Mouse (Mus musculus): ENCODE results near the gene Insyn1. TPM values are rescaled to one million over a fixed set of nuclear protein-coding genes. Genes with fewer than 3 reads are reported as not detected.
A peak's percentile ranks its signal among the peaks of the same experiment; 100 is the strongest.

The Insyn1 gene
- polyA plus RNA-seq, 1 experiment from 2014 or later: 5.5 TPM

DNA sequence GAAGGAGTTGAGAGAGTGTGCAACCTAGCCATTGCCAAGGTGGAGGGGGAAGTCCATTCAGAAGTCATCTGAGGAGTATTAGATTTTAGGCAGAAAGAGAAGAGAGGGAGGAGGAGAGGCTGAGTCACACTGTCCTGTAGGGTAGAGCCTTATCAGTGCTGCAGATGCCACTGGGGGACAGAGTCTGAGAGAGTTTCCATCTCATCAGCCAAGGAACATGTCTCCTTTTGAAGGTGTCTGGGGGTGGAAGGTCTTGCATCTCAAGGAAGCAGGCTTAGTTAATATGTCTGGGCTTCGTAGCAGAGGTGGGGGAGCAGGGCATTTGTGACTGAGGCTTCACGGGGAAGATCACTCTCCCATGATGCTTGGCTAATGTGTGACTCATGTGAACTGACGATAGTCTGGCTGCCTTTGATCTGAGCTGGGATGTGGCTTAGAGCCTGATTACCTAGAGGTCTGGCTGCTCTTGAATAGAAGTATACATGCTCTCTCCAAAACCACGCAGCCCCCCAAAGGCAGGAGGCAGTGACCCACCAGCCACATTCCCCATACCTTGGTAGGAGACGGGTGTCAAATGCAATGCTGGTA is 34.5 kb upstream of the Insyn1 start:
- WGBS: 69% methylated on average over 5 of the region's 5 CpGs
- no peak for ATAC-seq (ENCODE audit: insufficient number of reproducible peaks, insufficient read depth, low FRiP score, low TSS enrichment, low read depth)

GRCm38 (mm10) chr9:58454886-58455285 is 33.5 kb upstream of the Insyn1 start:
- Histone ChIP-seq H3K27me3 (peaks cover 5% of the 10 kb centered on the region; the same call in 1 of the 2 replicates), H3K4me2 (no peak overlapping the region), H3K9ac (replicated peaks) (no peak overlapping the region), H3K4me1 (replicated peaks) (peaks cover 17% of the 10 kb centered on the region), H3K4me3 (replicated peaks) (no peak overlapping the region), H3K36me3 (no peaks in the 10 kb centered on the region), H3K9me3 (no peaks in the 10 kb centered on the region), H3K27ac (no peak overlapping the region)
- no peak for ATAC-seq (ENCODE audit: insufficient number of reproducible peaks, insufficient read depth, low FRiP score, low TSS enrichment, low read depth)
- 33% methylated on average over 3 of the region's 3 CpGs for WGBS

More for the DNA sequence above, 34.5 kb upstream of the Insyn1 start:
- Histone ChIP-seq H3K4me1 (replicated peaks) (peaks cover 17% of the 10 kb centered on the region), H3K27ac (no peak overlapping the region), H3K36me3 (no peaks in the 10 kb centered on the region), H3K9ac (replicated peaks) (no peak overlapping the region), H3K27me3 (peaks cover 5% of the 10 kb centered on the region; the same call in 1 of the 2 replicates), H3K4me2 (no peak overlapping the region), H3K9me3 (no peaks in the 10 kb centered on the region), H3K4me3 (replicated peaks) (no peak overlapping the region)

DNA sequence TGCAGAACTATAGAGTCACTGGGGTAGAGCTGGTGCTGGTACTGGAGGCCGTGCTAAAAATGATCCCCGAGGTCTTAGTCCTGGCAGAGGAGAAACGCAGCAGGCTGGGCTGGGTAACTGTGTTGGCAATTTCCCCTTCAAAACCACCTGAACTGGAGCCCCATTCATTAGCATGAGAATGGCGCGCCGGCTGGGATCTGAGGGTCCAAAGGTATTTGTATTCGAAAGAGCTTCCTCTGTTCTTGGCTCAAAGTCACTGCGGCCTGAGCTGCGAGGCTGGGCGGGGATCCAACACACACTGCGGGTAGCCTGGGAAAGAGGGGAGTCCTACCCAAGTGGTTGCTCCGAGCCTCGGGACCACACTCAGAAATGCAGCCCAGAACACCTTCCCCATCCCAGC is 32.6 kb upstream of the Insyn1 start:
- WGBS: 22% methylated on average over 13 of the region's 13 CpGs
- no peak for ATAC-seq (ENCODE audit: insufficient number of reproducible peaks, insufficient read depth, low FRiP score, low TSS enrichment, low read depth)

GRCm38 (mm10) chr9:58457481-58457955 is 30.9 kb upstream of the Insyn1 start:
- Histone ChIP-seq H3K4me3 (replicated peaks) (no peak overlapping the region), H3K36me3 (no peaks in the 10 kb centered on the region), H3K27ac (peak overlapping the region; percentile 24; the same call in 1 of the 2 replicates), H3K27me3 (peaks cover 5% of the 10 kb centered on the region; the same call in 1 of the 2 replicates), H3K9me3 (no peaks in the 10 kb centered on the region), H3K9ac (replicated peaks) (no peak overlapping the region), H3K4me1 (replicated peaks) (peaks cover 17% of the 10 kb centered on the region), H3K4me2 (no peak overlapping the region)
- whole genome bisulfite sequencing: 54% methylated on average over 7 of the region's 7 CpGs
- ATAC-seq (ENCODE audit: insufficient number of reproducible peaks, insufficient read depth, low FRiP score, low TSS enrichment, low read depth): no peak

More for the DNA sequence above, 32.6 kb upstream of the Insyn1 start:
- no peaks in the 10 kb centered on the region for H3K9me3 ChIP-seq
- H3K36me3 ChIP-seq: no peaks in the 10 kb centered on the region
- H3K4me1 ChIP-seq (replicated peaks): peaks cover 17% of the 10 kb centered on the region
- no peak overlapping the region for H3K27ac ChIP-seq
- H3K9ac ChIP-seq (replicated peaks): no peak overlapping the region
- H3K27me3 ChIP-seq: peaks cover 5% of the 10 kb centered on the region; the same call in 1 of the 2 replicates
- H3K4me3 ChIP-seq (replicated peaks): no peak overlapping the region
- no peak overlapping the region for H3K4me2 ChIP-seq

DNA sequence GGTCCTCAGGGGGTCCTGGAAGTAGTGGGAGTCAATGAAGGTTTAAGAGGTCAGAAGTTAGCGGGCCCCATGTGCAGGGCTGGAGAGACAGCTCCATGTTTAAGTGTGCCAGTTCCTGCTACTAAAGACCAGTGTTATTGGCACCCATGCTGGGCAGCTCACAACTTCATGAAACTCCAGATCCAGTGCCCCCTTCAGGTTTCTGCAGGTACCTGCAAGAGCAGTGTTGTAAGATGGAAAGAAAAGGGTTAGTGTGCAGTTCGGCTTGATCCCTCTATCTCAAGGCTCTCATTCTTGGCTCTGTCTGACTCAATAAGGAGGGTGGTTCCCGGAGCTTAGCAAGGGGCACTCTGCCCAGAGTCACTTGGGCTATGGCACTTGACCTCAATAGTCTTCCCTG is 30.1 kb upstream of the Insyn1 start:
- no peak overlapping the region for H3K27ac ChIP-seq
- H3K4me3 ChIP-seq (replicated peaks): no peak overlapping the region
- H3K4me1 ChIP-seq (replicated peaks): peaks cover 17% of the 10 kb centered on the region
- H3K9ac ChIP-seq (replicated peaks): no peak overlapping the region
- no peaks in the 10 kb centered on the region for H3K9me3 ChIP-seq
- ATAC-seq (ENCODE audit: insufficient number of reproducible peaks, insufficient read depth, low FRiP score, low TSS enrichment, low read depth): no peak
- no peaks in the 10 kb centered on the region for H3K36me3 ChIP-seq
- H3K4me2 ChIP-seq: no peak overlapping the region
- 84% methylated on average over 3 of the region's 3 CpGs for WGBS
- peaks cover 5% of the 10 kb centered on the region; the same call in 1 of the 2 replicates for H3K27me3 ChIP-seq

GRCm38 (mm10) chr9:58458856-58459553 is 29.4 kb upstream of the Insyn1 start:
- H3K36me3 ChIP-seq: no peaks in the 10 kb centered on the region
- H3K27me3 ChIP-seq: peaks cover 3% of the 10 kb centered on the region; the same call in 1 of the 2 replicates
- H3K4me3 ChIP-seq (replicated peaks): no peak overlapping the region
- no peak overlapping the region for H3K4me2 ChIP-seq
- no peak overlapping the region for H3K27ac ChIP-seq
- no peaks in the 10 kb centered on the region for H3K9me3 ChIP-seq
- 79% methylated on average over 6 of the region's 6 CpGs for WGBS
- no peak overlapping the region for H3K9ac ChIP-seq (replicated peaks)
- no peak for ATAC-seq (ENCODE audit: insufficient number of reproducible peaks, insufficient read depth, low FRiP score, low TSS enrichment, low read depth)
- peaks cover 17% of the 10 kb centered on the region for H3K4me1 ChIP-seq (replicated peaks)

DNA sequence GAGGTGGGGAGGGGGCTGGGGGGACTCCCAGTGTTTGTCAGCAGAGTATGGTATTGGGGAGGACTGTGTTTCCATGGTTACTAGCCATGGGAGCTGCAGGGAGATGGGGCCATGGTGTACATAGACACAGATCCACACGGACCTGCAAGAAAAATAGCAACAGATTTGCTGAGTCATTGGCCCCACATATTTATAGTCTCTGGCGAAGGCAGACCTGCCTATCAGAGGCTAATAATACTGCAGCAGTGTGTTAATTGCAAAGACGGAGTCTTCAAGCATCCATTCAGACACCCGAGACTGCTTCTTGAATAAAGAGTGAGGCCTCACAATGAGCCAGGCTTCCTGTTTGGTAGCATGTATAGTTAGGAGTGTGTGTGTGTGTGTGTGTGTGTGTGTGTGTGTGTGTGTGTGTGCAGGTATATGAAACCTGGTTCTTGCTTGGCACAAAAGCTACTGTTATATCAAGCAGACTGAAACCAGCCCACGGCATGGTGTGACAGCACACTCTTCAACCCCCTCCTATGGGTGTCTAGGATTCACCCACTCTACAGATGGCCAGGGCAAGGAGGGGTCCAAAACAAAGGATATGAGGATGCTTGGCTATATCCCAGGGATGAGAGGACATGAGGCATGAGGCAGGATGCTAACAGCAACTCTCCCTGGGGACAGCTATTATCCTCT is 20.9 kb upstream of the Insyn1 start:
- Histone ChIP-seq H3K9me3 (no peaks in the 10 kb centered on the region), H3K27ac (no peak overlapping the region), H3K27me3 (peaks cover 5% of the 10 kb centered on the region; the same call in 1 of the 2 replicates), H3K4me2 (no peak overlapping the region), H3K9ac (replicated peaks) (no peak overlapping the region), H3K36me3 (no peaks in the 10 kb centered on the region), H3K4me1 (replicated peaks) (peaks cover 8% of the 10 kb centered on the region), H3K4me3 (replicated peaks) (no peak overlapping the region)
- WGBS: 55% methylated on average over 5 of the region's 5 CpGs
- no peak for ATAC-seq (ENCODE audit: insufficient number of reproducible peaks, insufficient read depth, low FRiP score, low TSS enrichment, low read depth)

GRCm38 (mm10) chr9:58470466-58470865 is 17.9 kb upstream of the Insyn1 start:
- Histone ChIP-seq H3K27ac (0 out of 2 replicates have a peak overlapping the region, but pooled peaks have one; percentile 23), H3K9me3 (no peaks in the 10 kb centered on the region), H3K4me3 (replicated peaks) (no peak overlapping the region), H3K36me3 (no peaks in the 10 kb centered on the region), H3K4me1 (replicated peaks) (peaks cover 20% of the 10 kb centered on the region), H3K27me3 (peaks cover 5% of the 10 kb centered on the region; the same call in 1 of the 2 replicates), H3K4me2 (peak overlapping the region; percentile 15; the same call in 1 of the 2 replicates), H3K9ac (replicated peaks) (no peak overlapping the region)
- 41% methylated on average over 6 of the region's 6 CpGs for WGBS
- no peak for ATAC-seq (ENCODE audit: insufficient number of reproducible peaks, insufficient read depth, low FRiP score, low TSS enrichment, low read depth)

GRCm38 (mm10) chr9:58473211-58473815 is 15.1 kb upstream of the Insyn1 start:
- 68% methylated on average over 8 of the region's 8 CpGs for WGBS
- peaks cover 10% of the 10 kb centered on the region; the same call in 1 of the 2 replicates for H3K27me3 ChIP-seq
- no peak overlapping the region for H3K4me2 ChIP-seq
- H3K9me3 ChIP-seq: no peaks in the 10 kb centered on the region
- 0 out of 2 replicates have a peak overlapping the region, but pooled peaks have one; percentile 30 for H3K27ac ChIP-seq
- no peaks in the 10 kb centered on the region for H3K36me3 ChIP-seq
- no peak overlapping the region for H3K4me3 ChIP-seq (replicated peaks)
- ATAC-seq (ENCODE audit: insufficient number of reproducible peaks, insufficient read depth, low FRiP score, low TSS enrichment, low read depth): no peak
- H3K9ac ChIP-seq (replicated peaks): no peak overlapping the region
- peaks cover 22% of the 10 kb centered on the region for H3K4me1 ChIP-seq (replicated peaks)

DNA sequence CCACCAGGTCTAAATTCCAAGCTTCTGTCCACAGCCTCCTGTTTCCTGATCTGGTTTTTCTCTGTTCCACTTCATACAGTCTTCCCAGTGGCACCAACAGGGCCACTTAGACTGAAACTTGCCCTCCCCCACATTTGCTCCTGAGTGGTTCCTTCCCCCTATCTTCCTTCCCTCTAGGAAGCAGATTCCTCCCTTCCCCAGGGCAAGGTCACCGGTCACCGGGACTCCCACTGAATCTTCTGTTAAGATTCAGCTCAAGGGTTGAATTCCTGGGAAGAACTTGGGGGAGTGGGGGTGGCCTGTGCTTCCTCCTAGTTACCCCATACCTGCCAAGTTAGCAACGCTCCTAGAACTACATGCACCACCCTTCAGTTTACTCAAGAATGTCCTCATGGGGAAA is 1.3 kb upstream of the Insyn1 start:
- 13% methylated on average over 3 of the region's 3 CpGs for WGBS
- ATAC-seq (ENCODE audit: insufficient number of reproducible peaks, insufficient read depth, low FRiP score, low TSS enrichment, low read depth): no peak

More for the DNA sequence above, 1.3 kb upstream of the Insyn1 start:
- Histone ChIP-seq H3K9ac (replicated peaks) (no peak overlapping the region), H3K27me3 (peaks cover 37% of the 10 kb centered on the region), H3K4me3 (replicated peaks) (no peak overlapping the region), H3K9me3 (no peaks in the 10 kb centered on the region), H3K4me2 (no peak overlapping the region), H3K4me1 (replicated peaks) (peaks cover 36% of the 10 kb centered on the region), H3K36me3 (no peaks in the 10 kb centered on the region; the same call in 1 of the 2 replicates), H3K27ac (no peak overlapping the region)

Measured in limb, embryonic 12.5 days (tissue).